Mouse (Mus musculus) kidney, postnatal 0 days (tissue): ENCODE results near the gene Gstm4. TPM values are rescaled to one million over a fixed set of nuclear protein-coding genes. Genes with fewer than 3 reads are reported as not detected.

Source experiments
- ATAC-seq: fragments of 200-750 bp; cut with Nextera tagmentation; replicated peaks from 2 replicates; pipeline ENCODE4 v1.8.0; 2017; ENCODE audit warnings: low read depth, moderate number of reproducible peaks, moderate TSS enrichment, moderate library complexity; ENCODE audit not compliant: low FRiP score
- DNase-seq: peaks from one replicate; pipeline ENCODE4 v3.0.0-alpha.2; 2016; ENCODE audit warnings: low spot score
- H3K27ac ChIP-seq: fragments of 300-500 bp; sonication (generic); 2 replicates; pipeline ENCODE4 v1.5.1; 2014; ENCODE audit warnings: mild to moderate bottlenecking
- H3K27me3 ChIP-seq: fragments of 300-500 bp; sonication (generic); 2 replicates; pipeline ENCODE4 v1.6.1; 2014; ENCODE audit warnings: low read length, mixed read lengths; ENCODE audit not compliant: insufficient read depth
- H3K36me3 ChIP-seq: fragments of 300-500 bp; sonication (generic); 2 replicates; pipeline ENCODE4 v1.6.1; 2014; ENCODE audit warnings: low read length, mixed read lengths; ENCODE audit not compliant: insufficient read depth
- H3K4me1 ChIP-seq: fragments of 300-500 bp; sonication (generic); replicated peaks from 2 replicates; pipeline ENCODE4 v1.6.1; 2014; ENCODE audit warnings: antibody characterized with exemption, low read length, mixed read lengths; ENCODE audit not compliant: insufficient read depth
- H3K4me2 ChIP-seq: fragments of 300-500 bp; sonication (generic); 2 replicates; pipeline ENCODE4 v1.6.1; 2014; ENCODE audit warnings: mild to moderate bottlenecking, low read length, moderate library complexity, mixed read lengths
- H3K4me3 ChIP-seq: fragments of 300-500 bp; sonication (generic); replicated peaks from 2 replicates; pipeline ENCODE4 v1.5.1; 2014; ENCODE audit warnings: low read depth, low read length
- H3K9ac ChIP-seq: fragments of 300-500 bp; sonication (generic); 2 replicates; pipeline ENCODE4 v1.6.1; 2014; ENCODE audit warnings: low read depth, low read length
- H3K9me3 ChIP-seq: fragments of 300-500 bp; sonication (generic); replicated peaks from 2 replicates; pipeline ENCODE4 v1.6.1; 2016; ENCODE audit warnings: low read length, inconsistent platforms, mixed read lengths
- CTCF ChIP-seq: IDR thresholded peaks from 2 replicates; pipeline ENCODE4 v1.5.1; 2016; ENCODE audit warnings: antibody characterized with exemption, low read depth, mild to moderate bottlenecking, moderate library complexity
- WGBS: fragments of 180-500 bp; shearing (Covaris S2); extraction: QIAGEN DNeasy Blood & Tissue Kit; methylation state at CpG from one replicate; pipeline ENCODE4 v1.1.7; 2014; 5-methylcytosine and 5-hydroxymethylcytosine counted together
- polyA plus RNA-seq: library from polyadenylated mRNA; unstranded; fragments of >200 nt; fragmentation: Nextera tagmentation; extraction: Ambion mirVana; gene quantifications from 2 replicates; pipeline ENCODE4 v1.2.1, GENCODE M21; 2015

Gene Gstm4
- polyA plus RNA-seq, 1 experiment from 2014 or later = 21.8 TPM

- Histone ChIP-seq H3K4me2 (no peak overlapping the region), H3K27me3 (no peaks in the 10 kb centered on the region), H3K27ac (no peak overlapping the region), H3K9me3 (no peaks in the 10 kb centered on the region), H3K36me3 (peaks cover 41% of the 10 kb centered on the region), H3K4me3 (no peak overlapping the region), H3K9ac (no peak overlapping the region), H3K4me1 (no peaks in the 10 kb centered on the region; the same call in 1 of the 2 replicates)
- DNase-seq = no peak
- TF ChIP-seq CTCF = no peak
- ATAC-seq = no peak
- 68% methylated on average over 10 of the region's 10 CpGs for WGBS
These were observed 28.4 kb upstream of the Gstm4 start for GRCm38 (mm10) chr3:108072983-108073569.

GRCm38 (mm10) chr3:108070295-108071293 is 25.9 kb upstream of the Gstm4 start:
- no peaks in the 10 kb centered on the region for H3K9me3 ChIP-seq
- H3K9ac ChIP-seq = no peak overlapping the region
- 63% methylated on average over 10 of the region's 10 CpGs for WGBS
- H3K27ac ChIP-seq = no peak overlapping the region
- peak; percentile 70 for DNase-seq
- no peak overlapping the region for H3K4me3 ChIP-seq
- 0 out of 2 replicates have a peak, but pooled peaks have one; percentile 35 for ATAC-seq
- H3K4me1 ChIP-seq = no peaks in the 10 kb centered on the region; the same call in 1 of the 2 replicates
- TF ChIP-seq CTCF = peak; percentile 91
- H3K36me3 ChIP-seq = peaks cover 18% of the 10 kb centered on the region
- H3K27me3 ChIP-seq = no peaks in the 10 kb centered on the region
- H3K4me2 ChIP-seq = no peak overlapping the region

DNA sequence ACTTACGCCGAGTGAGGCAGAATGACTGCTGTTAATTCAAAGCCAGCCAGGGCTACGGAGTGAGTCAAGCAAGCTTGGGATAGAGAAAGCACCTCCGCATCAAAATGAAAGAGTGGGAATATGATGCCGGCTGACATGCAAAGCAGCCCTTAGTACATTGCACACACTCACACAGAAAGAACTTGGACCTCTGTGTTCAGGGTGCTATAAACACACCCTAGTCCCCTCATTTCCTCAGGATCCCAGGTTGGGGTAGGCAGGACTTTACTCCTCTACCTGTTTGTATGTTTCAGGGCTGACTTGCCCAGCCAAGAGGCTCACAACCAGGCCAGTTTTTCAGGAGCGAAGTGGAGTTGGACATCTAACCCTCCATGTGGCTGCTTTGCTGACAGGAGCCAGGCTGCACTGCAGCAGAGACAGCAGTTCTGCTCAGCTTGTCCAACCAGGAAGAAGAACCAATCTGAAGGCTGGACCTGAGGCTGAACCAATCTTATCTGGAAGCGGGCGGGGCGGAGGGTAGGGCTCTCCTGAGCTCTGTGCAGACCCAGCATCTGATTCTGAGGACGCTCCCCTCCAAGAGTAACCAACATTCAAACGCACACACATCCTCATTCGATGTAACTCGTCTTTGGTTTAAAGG is 24.7 kb upstream of the Gstm4 start:
- H3K9me3 ChIP-seq = no peaks in the 10 kb centered on the region
- H3K27me3 ChIP-seq = no peaks in the 10 kb centered on the region
- peak overlapping the region; percentile 52; the same call in 1 of the 2 replicates for H3K27ac ChIP-seq
- 0 out of 2 replicates have a peak, but pooled peaks cover 6% of the 10 kb centered on the region for H3K36me3 ChIP-seq
- no peak overlapping the region for H3K9ac ChIP-seq
- no peak overlapping the region for H3K4me3 ChIP-seq
- WGBS = 56% methylated on average over 13 of the region's 13 CpGs
- ATAC-seq (no peak), DNase-seq (peak; percentile 28)
- H3K4me2 ChIP-seq = no peak overlapping the region
- TF ChIP-seq CTCF = no peak
- H3K4me1 ChIP-seq = no peaks in the 10 kb centered on the region; the same call in 1 of the 2 replicates

GRCm38 (mm10) chr3:108068826-108069225 is 24.1 kb upstream of the Gstm4 start:
- H3K9me3 ChIP-seq = no peaks in the 10 kb centered on the region
- no peaks in the 10 kb centered on the region for H3K27me3 ChIP-seq
- TF ChIP-seq CTCF = no peak
- H3K4me3 ChIP-seq = no peak overlapping the region
- no peak overlapping the region for H3K4me2 ChIP-seq
- H3K27ac ChIP-seq = peak overlapping the region; percentile 52; the same call in 1 of the 2 replicates
- 13% methylated on average over 1 of the region's 1 CpGs for WGBS
- H3K4me1 ChIP-seq = no peaks in the 10 kb centered on the region; the same call in 1 of the 2 replicates
- H3K36me3 ChIP-seq = 0 out of 2 replicates have a peak, but pooled peaks cover under 1% of the 10 kb centered on the region
- ATAC-seq (no peak), DNase-seq (no peak)
- H3K9ac ChIP-seq = no peak overlapping the region

- Histone ChIP-seq H3K4me1 (no peaks in the 10 kb centered on the region; the same call in 1 of the 2 replicates), H3K36me3 (no peaks in the 10 kb centered on the region), H3K27ac (no peak overlapping the region), H3K9ac (no peak overlapping the region), H3K9me3 (no peaks in the 10 kb centered on the region), H3K4me2 (no peak overlapping the region), H3K27me3 (no peaks in the 10 kb centered on the region), H3K4me3 (no peak overlapping the region)
- ATAC-seq (peak; percentile 52), DNase-seq (peak; percentile 35)
- TF ChIP-seq CTCF = no peak
- whole genome bisulfite sequencing = 28% methylated on average over 6 of the region's 6 CpGs
These were observed 22.8 kb upstream of the Gstm4 start for GRCm38 (mm10) chr3:108067370-108067934.
